Mouse (Mus musculus) embryo, embryonic 10 days (tissue): ENCODE data around the gene Klf9.

Experiments
- DNase-seq: peaks from one replicate; pipeline ENCODE4 v3.0.0-alpha.2; 2015; ENCODE audit warnings: low spot score

The Klf9 gene

DNA sequence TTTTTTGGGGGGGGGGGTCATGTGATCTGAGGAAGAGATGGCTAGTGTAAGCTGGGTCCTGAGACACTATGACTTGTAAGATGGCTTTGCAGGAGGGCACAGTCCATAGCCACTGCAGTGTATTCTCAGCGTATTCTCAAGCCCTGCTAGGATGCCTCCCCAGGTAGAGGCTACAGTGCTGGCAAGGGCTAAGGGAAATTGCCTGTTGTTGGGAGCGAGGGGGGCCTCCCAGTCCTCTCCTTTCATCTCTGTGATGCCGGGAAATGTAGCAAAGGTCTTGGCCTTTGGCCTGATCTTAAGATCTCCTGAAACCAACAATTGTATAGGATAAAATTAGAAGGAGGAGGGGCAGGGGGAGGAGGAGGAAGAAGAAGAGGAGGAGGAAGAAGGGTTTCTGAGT lies 22.3 kb downstream of the Klf9 start:
- DNase-seq = no peak

DNA sequence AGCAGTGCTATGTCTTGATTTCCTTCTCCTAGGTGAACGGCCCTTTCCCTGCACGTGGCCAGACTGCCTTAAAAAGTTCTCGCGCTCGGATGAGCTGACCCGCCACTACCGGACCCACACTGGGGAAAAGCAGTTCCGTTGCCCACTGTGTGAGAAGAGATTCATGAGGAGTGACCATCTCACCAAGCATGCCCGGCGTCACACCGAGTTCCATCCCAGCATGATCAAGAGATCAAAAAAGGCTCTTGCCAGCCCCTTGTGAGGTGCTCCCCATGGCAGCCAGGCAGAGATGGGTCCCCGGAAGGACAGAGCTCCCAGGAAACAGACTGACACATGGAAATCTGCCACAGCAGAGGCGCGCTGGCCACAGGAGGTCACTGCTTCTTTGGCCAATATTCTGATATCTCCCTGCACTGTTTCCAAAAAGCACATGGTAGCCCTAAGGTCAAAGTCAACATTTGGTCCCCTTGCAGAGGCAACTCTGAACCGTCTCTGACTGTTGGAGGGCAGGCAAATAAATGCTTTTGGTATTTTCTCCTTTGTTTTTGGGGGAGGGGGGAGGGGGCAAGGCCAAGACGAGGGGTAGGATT lies 23.7 kb downstream of the Klf9 start:
- no peak for DNase-seq

DNA sequence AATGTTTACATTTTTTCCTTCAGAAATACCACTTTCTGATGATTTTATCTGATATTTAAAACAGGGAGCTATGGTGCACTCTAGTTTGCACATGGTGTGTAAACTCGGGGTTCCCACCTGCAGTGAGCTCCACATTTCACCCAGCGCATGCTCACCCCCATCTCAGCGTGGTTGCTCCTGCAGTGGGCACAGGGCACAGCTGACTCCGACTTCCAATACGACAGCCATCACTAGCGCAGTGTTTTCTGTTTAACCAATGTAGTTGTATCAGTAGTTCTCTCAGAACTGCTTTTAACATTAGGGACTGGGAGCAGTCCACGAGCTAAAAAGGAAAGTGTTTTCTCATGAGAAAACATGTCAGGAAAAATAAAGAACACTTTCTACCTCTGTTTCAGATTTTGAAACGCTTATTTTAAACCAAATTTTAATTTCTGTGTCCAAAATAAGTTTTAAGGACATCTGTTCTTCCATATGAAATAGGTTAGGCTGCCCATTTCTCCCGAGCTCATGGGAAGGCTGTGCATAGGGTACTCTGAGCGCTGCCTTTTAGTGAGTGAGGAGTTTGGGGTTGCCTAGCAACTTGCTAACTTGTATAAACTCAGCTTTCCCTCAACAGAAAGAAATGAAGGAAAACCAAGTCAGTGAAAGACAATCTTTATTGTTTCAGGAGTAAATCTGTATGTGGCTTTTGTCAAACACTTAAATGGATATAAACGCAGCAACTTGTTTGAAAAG lies 25.7 kb downstream of the Klf9 start:
- DNase-seq = no peak

DNA sequence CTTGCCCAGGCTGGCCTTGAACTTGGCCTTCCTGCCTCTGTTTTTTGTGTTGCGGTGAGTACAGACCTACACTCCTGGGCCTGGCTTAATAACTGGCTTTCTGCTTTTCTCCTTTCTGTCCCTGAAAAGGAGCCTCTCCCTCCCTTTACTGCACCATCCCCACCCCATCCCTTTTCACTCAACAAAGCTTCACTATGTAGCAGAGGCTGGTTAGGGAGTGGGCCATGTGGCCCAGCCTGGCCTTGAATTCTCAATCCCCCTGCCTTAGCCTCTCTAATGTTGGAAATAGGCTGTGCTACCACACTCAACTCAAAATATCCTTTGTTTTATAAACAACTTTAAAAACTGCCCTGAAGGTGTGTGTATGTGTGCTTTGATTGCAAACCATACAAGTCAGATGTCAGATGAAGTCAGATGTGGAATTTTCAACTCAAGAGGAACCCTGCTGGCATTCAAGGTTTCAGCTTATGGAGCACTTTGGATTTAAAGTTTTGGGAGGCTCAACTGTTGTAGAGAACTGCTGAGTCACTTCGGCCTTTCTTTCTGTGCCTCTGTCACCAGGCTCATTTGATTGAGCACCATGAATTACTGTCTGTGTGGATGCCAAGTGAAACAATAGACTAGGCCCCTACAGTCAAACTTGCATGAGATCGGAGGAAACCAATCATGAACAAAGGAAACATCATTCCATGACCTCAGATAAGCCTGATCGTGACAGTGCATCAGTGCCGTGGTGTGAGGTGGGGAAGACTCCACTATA lies 28.1 kb downstream of the Klf9 start:
- DNase-seq = no peak

DNA sequence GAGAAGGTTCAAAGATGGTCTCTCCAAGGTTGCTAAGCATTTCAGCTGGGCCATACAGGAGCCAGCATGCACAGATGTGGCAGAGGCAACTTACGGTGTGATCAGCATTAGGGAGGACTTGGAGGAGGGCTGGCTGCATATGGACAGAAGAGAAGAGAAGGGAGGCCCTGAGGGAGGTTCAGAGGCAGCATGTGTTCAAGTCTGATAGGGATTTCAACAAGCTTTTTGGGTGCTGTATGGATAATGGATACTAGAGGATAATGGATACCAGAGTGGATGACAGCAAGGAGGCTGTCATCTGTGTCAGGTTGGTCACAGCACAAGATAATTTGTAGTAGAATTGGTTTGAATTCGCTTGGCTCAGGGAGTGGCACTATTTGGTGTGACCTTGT lies 28.6 kb downstream of the Klf9 start:
- DNase-seq = no peak

DNA sequence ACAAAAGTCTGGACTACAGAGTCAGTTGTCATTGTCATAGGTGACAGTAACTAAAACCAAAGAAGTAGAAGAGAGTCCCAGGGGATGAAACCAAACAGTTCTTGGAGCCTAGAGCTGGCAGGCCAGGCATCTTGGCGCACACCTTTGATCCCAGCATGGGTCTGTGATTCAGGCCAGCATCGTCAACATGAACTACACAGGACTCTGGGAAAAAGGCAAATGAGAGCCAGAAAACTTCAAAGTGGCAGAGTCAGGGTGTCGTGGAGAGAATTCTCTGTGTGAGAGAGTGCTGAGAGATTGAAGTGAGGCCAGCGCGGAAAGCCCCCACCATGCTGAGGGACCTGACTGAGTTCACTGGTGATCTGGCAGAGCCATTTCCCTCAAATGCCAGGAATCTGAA lies 29.4 kb downstream of the Klf9 start:
- DNase-seq = no peak

DNA sequence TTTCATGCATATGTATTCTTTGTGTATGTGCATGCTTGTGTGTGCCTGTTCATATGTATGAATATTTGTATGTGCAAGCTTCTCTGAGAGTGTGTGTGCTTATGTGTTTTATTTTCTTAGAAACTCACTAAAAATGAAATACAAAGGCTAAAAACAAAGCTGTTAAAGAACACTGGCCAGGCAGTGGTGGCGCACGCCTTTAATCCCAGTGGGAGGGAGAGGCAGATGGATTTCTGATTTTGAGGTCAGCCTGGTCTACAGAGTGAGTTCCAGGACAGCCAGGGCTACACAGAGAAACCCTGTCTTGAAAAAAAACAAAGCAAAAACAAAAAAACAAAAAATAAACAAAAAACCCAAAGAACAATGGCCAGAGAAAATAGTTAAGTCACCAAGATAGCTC lies 30.1 kb downstream of the Klf9 start:
- DNase-seq = no peak

DNA sequence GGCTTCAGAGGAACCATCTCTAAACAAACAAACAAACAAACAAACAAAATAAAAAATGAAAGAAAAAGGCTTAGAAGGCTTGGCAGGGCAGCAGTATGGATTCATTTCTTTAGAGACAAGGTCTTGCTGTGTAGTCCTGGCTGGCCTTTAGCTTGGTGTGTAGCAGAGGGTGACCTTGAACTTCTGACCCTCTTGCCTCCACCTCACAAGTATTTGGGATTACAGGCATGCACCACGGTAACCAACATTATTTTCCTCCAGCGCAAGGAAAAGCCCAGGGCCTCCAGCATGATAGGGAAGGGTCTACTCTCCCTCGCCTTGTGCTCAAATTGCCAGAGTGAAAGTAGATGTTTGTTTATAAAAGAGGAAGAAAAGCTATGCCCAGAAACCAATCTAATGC lies 34.1 kb downstream of the Klf9 start:
- DNase-seq = no peak

DNA sequence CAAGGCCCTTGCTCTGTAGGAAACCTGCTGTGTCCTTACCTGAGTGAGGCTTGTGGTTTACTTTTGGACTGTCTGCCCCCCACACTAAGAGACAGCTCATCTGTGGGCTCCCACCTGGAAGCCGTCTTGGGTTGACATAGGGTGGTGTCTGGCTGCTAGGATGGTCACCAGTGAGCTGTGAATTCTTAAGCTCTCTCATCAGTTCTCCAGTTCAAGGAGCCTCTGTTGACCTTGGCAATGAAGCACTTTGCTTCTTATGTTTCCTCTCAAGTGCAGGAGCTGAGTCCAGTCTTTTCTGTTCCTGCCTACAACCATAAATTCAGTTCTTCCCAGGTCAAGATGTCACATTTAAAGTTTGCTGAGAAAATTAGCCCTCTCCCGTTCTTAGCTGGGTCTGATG lies 34.5 kb downstream of the Klf9 start:
- DNase-seq = no peak

DNA sequence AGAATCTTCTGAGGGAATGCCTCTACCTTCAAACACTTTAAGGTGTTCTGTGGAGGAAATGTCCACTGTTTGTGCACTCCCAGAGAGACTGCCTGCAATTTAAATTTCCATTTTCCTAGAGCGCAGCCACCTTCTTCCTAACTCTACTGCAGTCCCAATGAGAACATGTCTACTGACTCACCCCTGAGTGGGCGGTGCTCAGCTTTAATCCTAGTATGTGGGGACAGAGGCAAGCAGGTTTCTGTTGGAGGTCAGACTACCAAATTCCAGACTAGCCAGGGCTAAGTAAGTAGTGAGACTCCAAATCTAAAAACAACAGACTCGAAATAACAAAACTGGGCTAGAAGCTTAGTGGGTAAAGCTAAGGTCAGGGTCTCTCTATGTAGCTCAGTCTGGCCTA lies 37.5 kb downstream of the Klf9 start:
- DNase-seq = no peak

DNA sequence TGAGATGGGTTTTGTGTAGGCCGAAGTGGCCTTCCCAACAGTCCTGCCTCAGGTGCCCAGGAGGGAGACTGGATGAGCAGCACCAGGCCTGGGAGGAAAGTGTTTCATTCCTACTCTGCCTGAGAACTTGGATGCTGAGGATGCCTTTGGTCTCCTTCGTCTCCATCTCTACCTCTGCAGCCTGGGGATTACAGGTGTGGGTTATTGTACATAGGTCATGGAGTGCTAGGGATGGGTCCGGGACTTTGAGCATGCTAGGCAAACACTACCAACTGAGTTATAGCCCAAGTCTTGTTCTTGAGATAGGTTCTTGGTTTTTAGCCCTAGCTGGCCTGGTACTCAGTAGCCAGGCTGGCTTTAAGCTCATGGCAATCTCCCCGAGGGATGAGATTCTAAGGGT lies 42.5 kb downstream of the Klf9 start:
- no peak for DNase-seq

DNA sequence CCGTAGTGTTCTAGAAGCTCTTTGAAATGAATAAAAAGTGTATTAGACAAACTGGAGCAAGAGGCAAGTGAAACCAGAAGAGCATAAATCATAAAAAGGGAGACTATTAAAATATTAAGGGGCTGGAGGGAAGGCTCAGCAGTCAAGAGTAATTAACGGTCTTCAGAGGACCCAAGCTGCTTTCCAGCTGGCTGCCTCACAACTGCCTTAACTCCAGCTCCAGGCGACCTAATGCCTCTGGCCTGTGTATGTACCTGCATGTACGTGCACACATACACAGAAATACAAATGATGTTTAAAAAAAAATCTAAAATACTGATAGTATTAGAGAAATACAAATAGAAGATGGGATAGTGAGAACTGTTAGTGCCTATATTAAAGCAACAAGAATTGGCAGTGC lies 43.0 kb downstream of the Klf9 start:
- no peak for DNase-seq

DNA sequence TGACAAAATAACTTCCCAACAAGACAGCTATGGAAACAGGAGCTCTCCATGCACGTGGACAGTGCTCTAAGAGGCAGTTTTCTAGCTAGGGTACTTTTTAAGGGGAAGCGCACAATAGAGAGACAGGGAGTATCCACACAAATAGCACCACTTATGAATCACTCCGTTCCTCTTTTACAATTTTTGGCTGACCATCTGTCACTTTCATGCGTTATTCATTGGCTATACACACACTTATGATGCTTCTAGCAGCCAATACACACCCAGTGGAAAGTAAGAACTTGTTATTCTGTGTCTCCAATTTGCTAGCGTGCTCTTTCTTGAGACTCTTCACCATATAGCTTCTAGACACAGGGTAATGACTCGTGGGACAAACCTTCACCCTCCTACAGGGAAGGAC lies 46.7 kb downstream of the Klf9 start:
- DNase-seq = no peak

DNA sequence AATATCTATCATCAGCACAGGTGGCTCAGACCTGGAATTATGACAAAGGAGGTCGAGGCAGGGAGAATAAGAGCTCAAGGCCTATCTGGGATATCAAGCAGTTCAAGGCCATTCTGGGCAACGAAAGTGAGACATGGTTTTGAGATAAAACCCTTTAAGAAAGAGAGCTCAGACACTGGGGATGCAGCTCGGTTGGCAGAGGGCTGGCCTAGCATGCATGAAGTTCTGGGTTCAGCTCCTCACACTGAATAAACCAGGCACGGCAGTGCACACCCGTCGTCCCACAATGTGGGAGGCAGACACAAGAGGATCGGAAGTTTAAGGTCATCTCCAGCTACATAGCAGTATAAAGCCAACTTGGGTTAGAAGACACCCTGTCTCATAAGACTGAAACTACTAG lies 48.0 kb downstream of the Klf9 start:
- no peak for DNase-seq

DNA sequence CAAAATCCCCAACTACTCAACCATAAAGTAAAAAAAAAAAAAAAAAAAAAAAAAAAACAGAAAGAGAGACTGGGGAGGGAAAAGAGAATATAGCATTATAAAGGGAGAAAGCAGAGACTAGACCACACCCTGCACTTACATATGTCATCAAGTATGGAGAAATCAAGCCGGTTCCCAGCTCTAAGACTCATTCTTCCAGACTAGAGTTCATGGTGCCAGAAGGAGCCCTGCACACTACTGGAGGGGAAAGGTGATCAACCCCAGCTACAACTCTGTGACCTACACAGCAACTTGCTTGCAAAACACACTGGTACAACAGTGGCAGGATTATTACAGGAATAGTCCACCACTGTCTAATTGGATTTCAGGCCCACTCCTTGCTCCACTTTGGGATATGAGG lies 48.7 kb downstream of the Klf9 start:
- no peak for DNase-seq

DNA sequence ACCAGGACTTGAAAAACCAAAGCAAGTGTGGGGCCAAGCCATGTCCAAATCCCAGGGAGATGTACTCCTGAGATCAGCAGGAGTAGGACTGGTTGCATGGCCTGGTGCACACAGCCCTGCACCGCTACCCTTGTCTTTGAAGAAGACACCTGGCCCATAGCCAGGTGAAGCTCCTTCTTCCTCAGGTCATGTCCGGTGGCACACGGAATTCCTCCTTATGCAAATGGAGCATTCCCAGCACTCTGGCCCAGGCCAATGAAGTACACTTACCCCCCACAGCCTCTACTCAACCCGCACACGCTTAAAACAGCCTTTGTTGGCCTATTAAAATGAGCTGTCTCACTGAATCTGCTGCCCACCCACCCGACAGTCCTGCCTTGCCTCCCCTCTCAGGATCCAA lies 50.5 kb downstream of the Klf9 start:
- DNase-seq = no peak

DNA sequence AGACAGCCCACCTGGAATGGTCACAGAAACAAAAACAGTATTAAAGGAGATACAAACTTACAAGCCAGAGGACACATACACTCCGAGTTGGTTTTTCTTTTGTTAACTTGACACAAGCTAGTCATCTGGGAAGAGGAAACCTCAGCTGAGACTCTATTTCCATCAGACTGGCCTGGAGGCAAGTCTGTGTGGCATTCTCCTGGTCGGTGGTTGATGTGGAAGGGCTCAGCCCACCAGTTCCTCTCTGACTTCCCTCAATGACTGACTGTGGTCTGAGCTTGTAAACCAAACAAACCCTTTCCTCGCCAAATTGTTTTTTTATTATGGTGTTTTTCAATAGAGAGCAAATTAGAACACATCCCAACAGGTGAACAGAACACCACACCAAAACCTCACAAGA lies 52.0 kb downstream of the Klf9 start:
- no peak for DNase-seq

DNA sequence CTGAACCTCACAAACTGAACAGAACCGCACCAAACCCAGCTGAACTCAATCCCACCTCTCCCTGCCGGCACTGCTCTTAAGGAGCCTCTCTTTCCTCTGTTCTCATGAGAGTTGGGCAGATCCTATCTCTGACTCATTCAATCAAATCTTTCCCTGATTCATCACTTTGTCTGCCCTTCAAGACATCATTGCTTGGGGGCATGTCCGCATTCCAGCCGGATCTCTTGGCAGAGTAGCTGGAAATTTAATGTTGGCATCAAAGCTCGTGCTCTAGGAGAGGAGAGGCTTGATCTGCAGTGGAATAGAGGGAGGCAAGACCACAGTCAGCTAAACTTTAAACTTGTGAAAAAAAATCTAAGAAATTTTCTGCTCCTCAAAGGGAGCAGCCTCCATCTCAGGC lies 61.1 kb downstream of the Klf9 start:
- DNase-seq = no peak

DNA sequence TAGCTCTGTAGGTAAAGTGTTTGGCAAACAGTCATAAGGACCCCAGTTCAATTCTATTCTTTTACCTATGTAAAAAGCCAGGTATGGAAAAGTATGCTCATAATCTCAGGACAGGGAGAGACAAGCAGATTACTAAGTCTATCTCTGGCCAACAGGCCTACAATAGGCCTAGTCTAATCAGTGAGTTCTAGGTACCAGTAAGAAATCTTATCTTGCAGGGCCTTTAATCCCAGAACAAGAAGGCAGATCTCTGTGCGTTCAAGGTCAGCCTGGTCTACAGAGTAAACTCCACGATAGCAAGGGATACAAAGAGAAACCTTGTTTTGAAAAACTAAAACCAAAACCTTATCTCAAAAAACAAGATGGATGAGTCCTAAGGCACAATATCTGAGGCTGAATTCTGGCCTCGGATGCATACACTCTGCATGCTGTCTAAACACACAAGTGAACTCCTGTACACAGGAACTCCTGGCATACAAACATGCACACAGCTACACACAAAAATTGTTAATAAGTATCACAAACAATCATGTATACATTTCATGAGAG lies 62.6 kb downstream of the Klf9 start:
- DNase-seq = no peak

DNA sequence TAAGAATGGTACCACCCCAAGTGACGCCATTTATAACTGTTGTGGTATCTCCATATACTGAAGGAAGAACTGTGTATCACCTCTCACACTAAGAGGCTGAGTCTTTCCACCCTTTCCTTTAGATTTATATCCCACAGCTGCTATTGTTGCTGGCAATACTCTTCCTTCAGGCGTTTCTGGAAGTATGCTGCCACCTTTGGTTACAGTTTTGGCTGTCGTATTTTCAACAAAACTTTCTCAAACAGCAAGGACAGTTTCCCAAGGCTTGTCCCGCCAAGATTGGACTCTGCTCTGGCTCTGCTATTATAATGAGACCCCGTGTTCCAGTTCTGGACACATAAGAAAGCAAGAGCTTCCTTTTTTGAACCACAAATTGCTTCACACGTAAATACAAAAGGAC lies 70.3 kb downstream of the Klf9 start:
- DNase-seq = no peak

DNA sequence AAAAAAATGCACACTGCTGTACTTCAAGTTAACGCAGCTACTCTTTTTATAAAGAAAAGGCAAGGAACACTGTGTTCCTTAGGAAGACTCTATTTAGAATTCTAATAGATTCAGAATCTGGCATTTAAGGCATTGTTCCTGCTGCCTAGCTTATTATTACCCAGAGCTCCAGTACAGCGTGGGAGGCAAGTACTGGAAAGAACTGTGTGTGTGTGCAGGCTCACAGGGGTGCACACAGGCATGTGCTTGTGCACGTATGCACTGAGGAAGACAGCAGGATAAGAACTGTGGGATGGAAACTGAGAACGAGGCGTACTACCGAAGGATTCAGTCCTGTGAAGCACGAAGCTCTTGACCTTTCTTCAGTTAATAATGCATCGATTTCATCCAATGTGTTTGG lies 73.3 kb downstream of the Klf9 start:
- DNase-seq = no peak
